Mouse (Mus musculus): ENCODE measurements at regions not wholly inside any gene's neighbourhood (a gene's known extent, or its start where the extent isn't known, plus 50 kb on each side); places are given as distances from the start of the nearest gene placed in this dataset.

- no peak for DNase-seq (ENCODE audit: low spot score)
These were observed 665.2 kb upstream of the Fam92a start for GRCm38 (mm10) chr4:12837097-12837426.

GRCm38 (mm10) chr4:12836326-12837096 lies 664.7 kb upstream of the Fam92a start:
- no peak for DNase-seq (ENCODE audit: low spot score)

GRCm38 (mm10) chr4:12826419-12826818 lies 654.6 kb upstream of the Fam92a start:
- DNase-seq (ENCODE audit: low spot score) = no peak

- DNase-seq (ENCODE audit: low spot score) = no peak
These were observed 642.4 kb upstream of the Fam92a start for GRCm38 (mm10) chr4:12814251-12814650.

- no peak for DNase-seq (ENCODE audit: low spot score)
These were observed 629.4 kb upstream of the Fam92a start for GRCm38 (mm10) chr4:12801186-12801585.

GRCm38 (mm10) chr4:12799564-12799963 lies 627.7 kb upstream of the Fam92a start:
- no peak for DNase-seq (ENCODE audit: low spot score)

GRCm38 (mm10) chr4:12792764-12793422 lies 621.1 kb upstream of the Fam92a start:
- DNase-seq (ENCODE audit: low spot score) = no peak

- DNase-seq (ENCODE audit: low spot score) = no peak
These were observed 620.2 kb upstream of the Fam92a start for GRCm38 (mm10) chr4:12791786-12792674.

GRCm38 (mm10) chr4:12785840-12786239 lies 614.0 kb upstream of the Fam92a start:
- no peak for DNase-seq (ENCODE audit: low spot score)

GRCm38 (mm10) chr4:12784479-12784878 lies 612.7 kb upstream of the Fam92a start:
- DNase-seq (ENCODE audit: low spot score) = no peak

GRCm38 (mm10) chr4:12784068-12784467 lies 612.3 kb upstream of the Fam92a start:
- no peak for DNase-seq (ENCODE audit: low spot score)

GRCm38 (mm10) chr4:12781969-12782904 lies 610.4 kb upstream of the Fam92a start:
- no peak for DNase-seq (ENCODE audit: low spot score)

- no peak for DNase-seq (ENCODE audit: low spot score)
These were observed 608.4 kb upstream of the Fam92a start for GRCm38 (mm10) chr4:12780254-12780653.

- no peak for DNase-seq (ENCODE audit: low spot score)
These were observed 607.4 kb upstream of the Fam92a start for GRCm38 (mm10) chr4:12779211-12779610.

- DNase-seq (ENCODE audit: low spot score) = no peak
These were observed 606.3 kb upstream of the Fam92a start for GRCm38 (mm10) chr4:12778163-12778562.

GRCm38 (mm10) chr4:12776217-12776578 lies 604.4 kb upstream of the Fam92a start:
- DNase-seq (ENCODE audit: low spot score) = no peak

GRCm38 (mm10) chr4:12775524-12776216 lies 603.9 kb upstream of the Fam92a start:
- no peak for DNase-seq (ENCODE audit: low spot score)

GRCm38 (mm10) chr4:12775090-12775489 lies 603.3 kb upstream of the Fam92a start:
- no peak for DNase-seq (ENCODE audit: low spot score)

- no peak for DNase-seq (ENCODE audit: low spot score)
These were observed 602.9 kb upstream of the Fam92a start for GRCm38 (mm10) chr4:12774671-12775070.

GRCm38 (mm10) chr4:12773201-12773600 lies 601.4 kb upstream of the Fam92a start:
- no peak for DNase-seq (ENCODE audit: low spot score)
